Mouse (Mus musculus): ENCODE measurements around the gene Ank2.

- TF ChIP-seq POLR2A (IDR thresholded peaks at IDR 0.05; ENCODE audit: low read depth, low read length) (no peak), CTCF (conservative IDR thresholded peaks at IDR 0.05; ENCODE audit: insufficient read depth, insufficient read length, low read depth, low read length) (no peak)
Measured at GRCm38 (mm10) chr3:127003946-127004345, 495.2 kb downstream of the Ank2 start.

Data from kidney, adult 2 months (tissue).